Mouse (Mus musculus): ENCODE data around the gene Axdnd1. TPM values are rescaled to one million over a fixed set of nuclear protein-coding genes. Genes with fewer than 3 reads are reported as not detected.

The Axdnd1 gene
- polyA plus RNA-seq (2012; rRNA removed) = not detected in 2 replicates

- DNase-seq (ENCODE audit: low read depth, low spot score) = peak; percentile 74
- WGBS = under 1% methylated on average over 44 of the region's 44 CpGs
Measured at GRCm38 (mm10) chr1:156420671-156421297, at the start of gene Axdnd1. Gene Axdnd1, minus strand, starts transcription at chr1:156421159.

GRCm38 (mm10) chr1:156470557-156470956, 49.6 kb upstream of the Axdnd1 start:
- 28% methylated on average over 7 of the region's 7 CpGs for WGBS
- no peak for DNase-seq (ENCODE audit: low read depth, low spot score)

GRCm38 (mm10) chr1:156468576-156468975, 47.6 kb upstream of the Axdnd1 start:
- 81% methylated on average over 3 of the region's 3 CpGs for WGBS
- no peak for DNase-seq (ENCODE audit: low read depth, low spot score)

- WGBS = 34% methylated on average over 12 of the region's 12 CpGs
- DNase-seq (ENCODE audit: low read depth, low spot score) = no peak
Measured at GRCm38 (mm10) chr1:156467655-156468255, 46.8 kb upstream of the Axdnd1 start.

GRCm38 (mm10) chr1:156464963-156465362, 44.0 kb upstream of the Axdnd1 start:
- WGBS = 73% methylated on average over 9 of the region's 9 CpGs
- no peak for DNase-seq (ENCODE audit: low read depth, low spot score)

- no peak for DNase-seq (ENCODE audit: low read depth, low spot score)
- WGBS = 34% methylated on average over 8 of the region's 8 CpGs
Measured at GRCm38 (mm10) chr1:156463981-156464853, 43.3 kb upstream of the Axdnd1 start.

GRCm38 (mm10) chr1:156462273-156462991, 41.5 kb upstream of the Axdnd1 start:
- no peak for DNase-seq (ENCODE audit: low read depth, low spot score)
- WGBS = 39% methylated on average over 12 of the region's 12 CpGs

- 90% methylated on average over 6 of the region's 6 CpGs for WGBS
- DNase-seq (ENCODE audit: low read depth, low spot score) = no peak
Measured at GRCm38 (mm10) chr1:156461036-156461435, 40.1 kb upstream of the Axdnd1 start.

GRCm38 (mm10) chr1:156460216-156460615, 39.3 kb upstream of the Axdnd1 start:
- WGBS = 86% methylated on average over 4 of the region's 4 CpGs

GRCm38 (mm10) chr1:156459690-156460089, 38.7 kb upstream of the Axdnd1 start:
- no peak for DNase-seq (ENCODE audit: low read depth, low spot score)
- 46% methylated on average over 3 of the region's 3 CpGs for WGBS

More at GRCm38 (mm10) chr1:156460216-156460615, 39.3 kb upstream of the Axdnd1 start:
- no peak for DNase-seq (ENCODE audit: low read depth, low spot score)

- no peak for DNase-seq (ENCODE audit: low read depth, low spot score)
- WGBS = 59% methylated on average over 8 of the region's 8 CpGs
Measured at GRCm38 (mm10) chr1:156458391-156459060, 37.6 kb upstream of the Axdnd1 start.

- no peak for DNase-seq (ENCODE audit: low read depth, low spot score)
- 93% methylated on average over 2 of the region's 2 CpGs for WGBS
Measured at GRCm38 (mm10) chr1:156455005-156455758, 34.2 kb upstream of the Axdnd1 start.

GRCm38 (mm10) chr1:156454384-156454783, 33.4 kb upstream of the Axdnd1 start:
- no peak for DNase-seq (ENCODE audit: low read depth, low spot score)
- WGBS = 17% methylated on average over 7 of the region's 7 CpGs

GRCm38 (mm10) chr1:156453876-156454275, 32.9 kb upstream of the Axdnd1 start:
- 89% methylated on average over 10 of the region's 10 CpGs for WGBS

GRCm38 (mm10) chr1:156450478-156450877, 29.5 kb upstream of the Axdnd1 start:
- no peak for DNase-seq (ENCODE audit: low read depth, low spot score)
- 56% methylated on average over 4 of the region's 4 CpGs for WGBS

More at GRCm38 (mm10) chr1:156453876-156454275, 32.9 kb upstream of the Axdnd1 start:
- no peak for DNase-seq (ENCODE audit: low read depth, low spot score)

GRCm38 (mm10) chr1:156449691-156450090, 28.7 kb upstream of the Axdnd1 start:
- no peak for DNase-seq (ENCODE audit: low read depth, low spot score)
- 91% methylated on average over 17 of the region's 17 CpGs for WGBS

GRCm38 (mm10) chr1:156449089-156449488, 28.1 kb upstream of the Axdnd1 start:
- DNase-seq (ENCODE audit: low read depth, low spot score) = no peak
- WGBS = 82% methylated on average over 7 of the region's 7 CpGs

- no peak for DNase-seq (ENCODE audit: low read depth, low spot score)
- 98% methylated on average over 1 of the region's 1 CpGs for WGBS
Measured at GRCm38 (mm10) chr1:156445049-156445448, 24.1 kb upstream of the Axdnd1 start.

GRCm38 (mm10) chr1:156442776-156443175, 21.8 kb upstream of the Axdnd1 start:
- DNase-seq (ENCODE audit: low read depth, low spot score) = no peak
- 67% methylated on average over 6 of the region's 6 CpGs for WGBS

All from large intestine, adult 2 months (tissue).